Mouse (Mus musculus) brown adipose tissue, adult 24 weeks (tissue): Measurements from ENCODE around the gene Slc27a2. TPM values are rescaled to one million over a fixed set of nuclear protein-coding genes. Genes with fewer than 3 reads are reported as not detected.
"Not testable (repeated sequence)": the region's sequence is repeated elsewhere in the genome, so short reads cannot be mapped to it uniquely, and the experiment has no call there.

Source experiments
- H3K27ac ChIP-seq: fragments of 200-500 bp; replicated peaks from 2 replicates; pipeline ENCODE4 v1.5.1; 2012; ENCODE audit warnings: low read depth, mild to moderate bottlenecking, low read length
- H3K4me1 ChIP-seq: fragments of 200-500 bp; 2 replicates; pipeline ENCODE4 v1.6.1; 2012; ENCODE audit warnings: low read length, mixed read lengths; ENCODE audit not compliant: control insufficient read depth, insufficient read depth, insufficient read length
- H3K4me3 ChIP-seq: fragments of 200-500 bp; 2 replicates; pipeline ENCODE4 v1.5.1; 2012; ENCODE audit warnings: low read depth, mild to moderate bottlenecking, low read length, moderate library complexity; ENCODE audit not compliant: insufficient read depth
- polyA plus RNA-seq: library from polyadenylated mRNA; stranded (reverse); fragments of >200 nt; gene quantifications from 2 replicates; pipeline ENCODE4 v1.2.4, GENCODE M21; 2012; ENCODE audit not compliant: missing spikeins, insufficient read depth, insufficient read length

Gene Slc27a2
- polyA plus RNA-seq, result 53.3 and 74.1 TPM in 2 replicates

GRCm38 (mm10) chr2:126552357-126553290 is at the start of gene Slc27a2:
TSS of gene Slc27a2 (plus strand) at chr2:126552407.
- peak within 1 kb of the TSS; percentile 65 for H3K4me3 ChIP-seq
- H3K27ac ChIP-seq, result peak within 1 kb of the TSS; percentile 66; the same call in 1 of the 2 replicates
- 0 out of 2 replicates have a peak, but pooled peaks cover 2% of the 10 kb centered on the region for H3K4me1 ChIP-seq

GRCm38 (mm10) chr2:126505156-126505555 is 47.1 kb upstream of the Slc27a2 start:
- Histone ChIP-seq H3K4me3 (no peak overlapping the region), H3K27ac (peak overlapping the region; percentile 86), H3K4me1 (0 out of 2 replicates have a peak, but pooled peaks cover 2% of the 10 kb centered on the region)

GRCm38 (mm10) chr2:126507477-126507876 is 44.7 kb upstream of the Slc27a2 start:
- H3K4me1 ChIP-seq, result 0 out of 2 replicates have a peak, but pooled peaks cover 2% of the 10 kb centered on the region

GRCm38 (mm10) chr2:126508228-126508627 is 44.0 kb upstream of the Slc27a2 start:
- no peak overlapping the region for H3K27ac ChIP-seq
- H3K4me3 ChIP-seq, result no peak overlapping the region
- H3K4me1 ChIP-seq, result 0 out of 2 replicates have a peak, but pooled peaks cover 2% of the 10 kb centered on the region

More at GRCm38 (mm10) chr2:126507477-126507876, 44.7 kb upstream of the Slc27a2 start:
- Histone ChIP-seq H3K4me3 (no peak overlapping the region), H3K27ac (no peak overlapping the region)

GRCm38 (mm10) chr2:126515069-126515826 is 37.0 kb upstream of the Slc27a2 start:
- Histone ChIP-seq H3K4me3 (no peak overlapping the region), H3K27ac (no peak overlapping the region), H3K4me1 (no peaks in the 10 kb centered on the region)

- no peak overlapping the region for H3K4me3 ChIP-seq
- no peaks in the 10 kb centered on the region for H3K4me1 ChIP-seq
- no peak overlapping the region for H3K27ac ChIP-seq
Observed at GRCm38 (mm10) chr2:126519872-126520581, 32.2 kb upstream of the Slc27a2 start.

GRCm38 (mm10) chr2:126520828-126521227 is 31.4 kb upstream of the Slc27a2 start:
- H3K27ac ChIP-seq, result no peak overlapping the region

GRCm38 (mm10) chr2:126521471-126521870 is 30.7 kb upstream of the Slc27a2 start:
- no peaks in the 10 kb centered on the region for H3K4me1 ChIP-seq
- H3K27ac ChIP-seq, result no peak overlapping the region
- H3K4me3 ChIP-seq, result no peak overlapping the region

More at GRCm38 (mm10) chr2:126520828-126521227, 31.4 kb upstream of the Slc27a2 start:
- no peak overlapping the region for H3K4me3 ChIP-seq
- H3K4me1 ChIP-seq, result no peaks in the 10 kb centered on the region

GRCm38 (mm10) chr2:126522056-126522455 is 30.2 kb upstream of the Slc27a2 start:
- H3K27ac ChIP-seq, result no peak overlapping the region
- no peak overlapping the region for H3K4me3 ChIP-seq
- no peaks in the 10 kb centered on the region for H3K4me1 ChIP-seq

- not testable (repeated sequence) for H3K27ac ChIP-seq, H3K4me3 ChIP-seq, H3K4me1 ChIP-seq
Observed at GRCm38 (mm10) chr2:126523101-126523745, 29.0 kb upstream of the Slc27a2 start.

GRCm38 (mm10) chr2:126524271-126524670 is 27.9 kb upstream of the Slc27a2 start:
- H3K27ac ChIP-seq, result no peak overlapping the region
- no peak overlapping the region for H3K4me3 ChIP-seq
- no peaks in the 10 kb centered on the region for H3K4me1 ChIP-seq

- Histone ChIP-seq H3K27ac (no peak overlapping the region), H3K4me3 (no peak overlapping the region), H3K4me1 (no peaks in the 10 kb centered on the region)
Observed at GRCm38 (mm10) chr2:126527461-126527860, 24.7 kb upstream of the Slc27a2 start.

- Histone ChIP-seq H3K4me3 (no peak overlapping the region), H3K27ac (no peak overlapping the region), H3K4me1 (no peaks in the 10 kb centered on the region)
Observed at GRCm38 (mm10) chr2:126530581-126530980, 21.6 kb upstream of the Slc27a2 start.

- Histone ChIP-seq H3K4me1 (no peaks in the 10 kb centered on the region), H3K27ac (no peak overlapping the region), H3K4me3 (no peak overlapping the region)
Observed at GRCm38 (mm10) chr2:126537654-126538053, 14.6 kb upstream of the Slc27a2 start.
